Mouse (Mus musculus) left cerebral cortex, postnatal 36 days (tissue): ENCODE data around the gene Grsf1. TPM values are rescaled to one million over a fixed set of nuclear protein-coding genes. Genes with fewer than 3 reads are reported as not detected.

ENCODE experiments used
- DNase-seq, 2 experiments: peaks; one replicate each; pipeline ENCODE4 v3.0.0; 2021 to 2022; ENCODE audit warnings: low spot score in 2 of 2, mixed read lengths in 1 of 2
- intact Hi-C: fragments of 180-260 bp; cut with DNase I; formaldehyde crosslinking; loops from one replicate; pipeline ENCODE4 v1.15.1; 2025
- total RNA-seq, 2 experiments: library from RNA; stranded (reverse); gene quantifications; 2 replicates each; pipeline ENCODE4 v1.2.3; 2021

Grsf1 gene
- total RNA-seq, 2 experiments from 2014 or later: 97.4 to 104 TPM

DNA sequence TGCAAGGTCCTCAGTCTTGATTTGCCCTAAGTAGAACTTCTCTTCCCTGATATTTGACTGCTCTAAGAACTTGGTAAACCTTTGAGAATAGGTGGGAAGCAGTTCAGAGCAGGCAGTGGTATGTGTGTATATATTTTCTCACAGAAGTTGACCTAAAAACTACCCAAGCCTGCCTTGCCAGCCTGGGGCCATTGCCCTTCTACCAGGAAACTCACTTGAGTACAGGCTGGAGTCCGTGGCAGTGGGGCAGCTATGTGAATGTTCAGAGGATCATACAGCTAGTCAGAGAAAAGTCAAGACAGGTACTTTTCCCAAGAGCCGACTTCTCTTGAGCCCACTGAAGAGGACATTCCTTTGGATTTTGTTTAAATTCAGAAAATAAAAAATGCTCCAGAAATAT lies 31.1 kb downstream of the Grsf1 start:
- no peak for DNase-seq
- intact Hi-C loops: no loop called here

DNA sequence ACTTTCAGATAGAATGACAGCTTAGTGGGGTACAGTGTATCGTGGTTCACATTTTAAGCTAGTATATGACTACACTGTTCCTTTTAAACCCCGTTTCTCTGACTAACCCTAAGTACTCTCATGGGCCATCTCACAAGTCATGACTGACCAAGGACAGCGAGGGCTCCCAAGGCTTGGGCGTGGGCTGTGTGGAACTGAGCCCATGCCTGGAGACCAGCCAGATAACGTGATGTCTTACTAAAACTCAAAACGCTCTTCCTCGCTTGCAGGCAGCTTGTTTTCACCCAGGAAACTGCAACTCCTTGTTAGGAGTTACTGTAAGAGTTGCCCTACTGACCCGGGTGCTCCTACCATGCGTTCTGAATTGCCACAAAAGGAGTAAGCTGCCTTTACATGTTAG lies 32.5 kb downstream of the Grsf1 start:
- DNase-seq: no peak
- intact Hi-C loops: no loop called here

GRCm38 (mm10) chr5:88642786-88643185 lies 33.2 kb downstream of the Grsf1 start:
- DNase-seq: no peak
- intact Hi-C loops: no loop called here

DNA sequence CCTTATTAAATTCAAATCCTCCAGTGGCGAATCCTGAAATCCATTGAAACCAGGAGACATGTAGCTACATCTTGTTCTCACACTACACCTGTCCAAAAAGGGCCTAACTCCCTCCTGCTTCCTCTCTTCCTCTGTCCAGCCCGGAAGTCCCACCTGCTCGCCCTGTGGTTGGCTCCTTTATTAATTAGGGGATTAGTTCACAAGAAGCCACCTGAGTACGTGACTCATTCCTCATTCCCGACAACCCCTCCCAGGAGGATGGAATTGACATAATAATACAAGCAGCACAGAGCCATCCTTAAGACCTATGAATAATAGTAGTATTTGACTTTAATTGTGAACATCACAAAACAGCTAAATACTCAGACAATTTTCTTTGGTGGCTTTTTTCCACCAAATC lies 41.9 kb downstream of the Grsf1 start:
- intact Hi-C loops: loop anchor here (5.0 kb wide), 1 partner anchor 38 kb away; no protein-coding TSS in a partner anchor

GRCm38 (mm10) chr5:88632463-88632862 lies 43.5 kb downstream of the Grsf1 start:
- intact Hi-C loops: loop anchor here (5.0 kb wide), 1 partner anchor 40 kb away; no protein-coding TSS in a partner anchor
- DNase-seq: no peak

More for the DNA sequence above, 41.9 kb downstream of the Grsf1 start:
- no peak for DNase-seq

GRCm38 (mm10) chr5:88631545-88631944 lies 44.4 kb downstream of the Grsf1 start:
- intact Hi-C loops: loop anchor here (5.0 kb wide), 1 partner anchor 41 kb away; no protein-coding TSS in a partner anchor
- no peak for DNase-seq

DNA sequence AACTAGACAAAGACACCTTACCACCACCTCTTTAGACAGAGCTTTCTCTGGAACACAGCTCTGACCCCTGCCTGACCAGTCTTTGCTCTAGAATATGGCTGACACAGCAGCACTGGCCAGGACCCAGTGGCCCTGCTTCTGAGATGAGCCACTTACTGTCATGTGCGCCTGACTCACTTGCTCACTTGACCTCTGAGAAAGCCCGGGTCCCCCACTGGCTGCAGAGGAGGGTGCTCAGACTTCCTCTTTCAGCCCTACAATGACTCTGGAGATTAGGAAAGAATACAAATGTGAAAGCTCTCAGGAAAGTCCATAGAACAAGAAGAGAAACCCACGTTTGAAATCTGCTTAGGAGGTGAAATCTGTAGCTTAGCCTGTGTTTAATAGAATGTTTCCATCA lies 45.1 kb downstream of the Grsf1 start:
- intact Hi-C loops: loop anchor here (5.0 kb wide), 1 partner anchor 41 kb away; no protein-coding TSS in a partner anchor
- DNase-seq: no peak

GRCm38 (mm10) chr5:88629987-88630386 lies 46.0 kb downstream of the Grsf1 start:
- DNase-seq: no peak
- intact Hi-C loops: loop anchor here (5.0 kb wide), 1 partner anchor 42 kb away; no protein-coding TSS in a partner anchor

- intact Hi-C loops: no loop called here
- no peak for DNase-seq
Observed at GRCm38 (mm10) chr5:88629125-88629524, 46.8 kb downstream of the Grsf1 start.

GRCm38 (mm10) chr5:88627545-88627944 lies 48.4 kb downstream of the Grsf1 start:
- intact Hi-C loops: no loop called here
- no peak for DNase-seq

GRCm38 (mm10) chr5:88616988-88617387 lies 59.0 kb downstream of the Grsf1 start:
- no peak for DNase-seq
- intact Hi-C loops: no loop called here

DNA sequence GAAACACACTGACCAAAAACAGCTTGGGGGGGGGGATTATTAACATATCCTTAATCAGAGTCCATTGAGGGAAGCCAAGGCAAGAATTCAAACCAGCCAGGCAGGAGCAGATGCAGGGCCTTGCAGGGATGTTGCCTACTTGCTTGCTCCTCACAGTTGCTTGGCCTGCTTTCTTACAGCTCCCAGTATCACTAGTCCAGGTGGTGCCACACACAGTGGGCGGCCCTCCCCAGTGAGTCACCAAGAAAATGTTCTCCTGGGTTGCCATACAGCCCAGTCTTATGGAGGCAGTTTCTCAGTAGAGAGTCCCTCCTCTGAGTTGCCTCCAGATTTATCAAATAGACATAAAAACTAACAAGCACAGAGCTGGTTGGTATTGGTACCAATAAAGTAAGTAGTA lies 61.8 kb downstream of the Grsf1 start:
- intact Hi-C loops: no loop called here
- DNase-seq: peak; percentile 31 to 51

Other genes starting within 250 kb of the Grsf1 start
- not detected for gene Ambn, start 220.2 kb downstream of the Grsf1 start, total RNA-seq
- not detected for gene Enam, start 188.2 kb downstream of the Grsf1 start, total RNA-seq
- under 1 TPM; 0.30 to 0.50 TPM for gene Jchain, start 148.3 kb downstream of the Grsf1 start, total RNA-seq
- gene Utp3, start 121.7 kb downstream of the Grsf1 start, total RNA-seq: 10 to 100 TPM; 24.5 to 25.1 TPM
- gene Rufy3, start 111.1 kb downstream of the Grsf1 start, total RNA-seq: 100 to 1,000 TPM; 170 to 191 TPM
- 10 to 100 TPM; 26.1 to 32.6 TPM for gene Mob1b, start 44.7 kb upstream of the Grsf1 start, total RNA-seq
- gene Dck, start 88.8 kb upstream of the Grsf1 start, total RNA-seq: 10 to 100 TPM; 15.0 to 16.0 TPM
- 100 to 1,000 TPM; 100 to 126 TPM for gene Slc4a4, start 210.6 kb upstream of the Grsf1 start, total RNA-seq